Mouse (Mus musculus): ENCODE data around the gene Med25.

Med25 gene

GRCm38 (mm10) chr7:44848561-44849415 is 43.7 kb downstream of the Med25 start, which contains the start of the genes Akt1s1 and Tbc1d17:
Gene Akt1s1, plus strand, starts transcription at chr7:44848991.
Gene Tbc1d17, minus strand, starts transcription at chr7:44849079.
- peak; percentile 99 for DNase-seq (ENCODE audit: low read depth, low spot score)

GRCm38 (mm10) chr7:44847772-44848171 is 44.7 kb downstream of the Med25 start:
- DNase-seq (ENCODE audit: low read depth, low spot score) = no peak

- no peak for DNase-seq (ENCODE audit: low read depth, low spot score)
Observed at GRCm38 (mm10) chr7:44846804-44847203, 45.7 kb downstream of the Med25 start.

DNA sequence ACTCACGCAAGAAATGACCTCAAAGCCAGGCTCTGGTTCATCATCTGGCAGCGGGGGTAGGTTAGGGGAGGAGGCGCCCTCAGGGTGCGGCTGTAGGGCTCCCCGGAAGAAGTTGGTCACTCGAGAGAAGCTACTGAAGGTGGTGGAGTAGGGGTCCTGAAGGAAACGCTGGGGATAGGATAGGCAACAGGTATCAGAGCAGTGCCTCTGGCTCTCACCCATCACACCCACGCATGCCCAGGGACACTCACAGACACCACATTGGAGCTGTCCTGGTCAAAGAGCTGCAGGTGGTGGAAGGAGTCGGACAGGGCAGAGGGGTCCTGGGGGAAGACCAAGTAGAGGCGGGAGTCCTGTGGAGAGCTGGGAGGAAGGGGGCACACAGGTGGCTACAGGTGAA is 47.5 kb downstream of the Med25 start:
- DNase-seq (ENCODE audit: low read depth, low spot score) = no peak

DNA sequence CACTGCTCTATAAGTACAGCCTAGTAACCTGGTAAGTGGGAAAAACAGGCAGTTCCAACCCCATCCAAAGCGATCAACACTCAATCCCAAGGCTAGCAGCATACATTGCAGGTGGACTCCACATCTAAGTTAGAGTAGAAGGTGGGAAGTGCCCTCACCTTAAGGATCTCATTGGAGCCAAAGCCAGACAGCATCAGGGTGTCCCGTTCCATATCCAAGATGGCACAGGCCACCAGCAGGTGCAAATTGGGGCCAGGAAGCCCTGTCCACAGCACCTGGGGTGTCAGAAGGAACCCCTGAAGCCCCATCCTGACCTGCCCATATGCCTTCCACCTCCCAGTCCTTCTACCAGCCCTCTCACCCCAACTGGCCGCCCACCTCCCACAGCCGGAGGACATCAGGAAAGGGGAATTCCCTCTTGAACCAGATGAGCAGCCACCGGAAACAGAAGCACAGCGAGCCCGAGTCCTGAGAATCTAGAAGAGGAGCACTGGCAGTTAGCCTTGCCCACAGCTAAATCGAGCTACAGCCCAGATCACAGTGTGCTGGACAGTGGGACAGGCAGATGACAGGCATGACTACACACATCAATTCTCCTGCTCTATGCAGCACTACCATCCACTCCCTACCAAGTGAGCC is 50.6 kb downstream of the Med25 start:
- DNase-seq (ENCODE audit: low read depth, low spot score) = no peak

- DNase-seq (ENCODE audit: low read depth, low spot score) = no peak
Observed at GRCm38 (mm10) chr7:44840426-44840825, 52.1 kb downstream of the Med25 start.

- DNase-seq (ENCODE audit: low read depth, low spot score) = peak; percentile 41
Observed at GRCm38 (mm10) chr7:44839491-44840191, 52.9 kb downstream of the Med25 start.

DNA sequence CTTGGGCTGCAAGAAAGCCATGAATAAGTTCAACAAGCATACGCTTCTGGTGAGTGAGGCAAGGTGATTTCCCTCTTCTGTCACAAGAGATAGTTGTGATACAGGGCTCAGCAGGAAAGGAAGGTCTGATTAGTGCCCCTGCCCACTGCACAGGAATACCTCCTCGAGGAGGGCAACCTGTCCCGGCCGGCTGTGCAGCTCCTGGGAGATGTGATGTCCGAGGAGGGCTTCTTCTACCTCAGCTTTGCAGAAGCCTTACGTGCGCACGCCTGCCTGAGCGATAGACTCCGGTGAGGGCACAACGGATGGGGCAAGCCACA is 53.4 kb downstream of the Med25 start:
- no peak for DNase-seq (ENCODE audit: low read depth, low spot score)

GRCm38 (mm10) chr7:44838073-44838472 is 54.4 kb downstream of the Med25 start:
- DNase-seq (ENCODE audit: low read depth, low spot score) = no peak

DNA sequence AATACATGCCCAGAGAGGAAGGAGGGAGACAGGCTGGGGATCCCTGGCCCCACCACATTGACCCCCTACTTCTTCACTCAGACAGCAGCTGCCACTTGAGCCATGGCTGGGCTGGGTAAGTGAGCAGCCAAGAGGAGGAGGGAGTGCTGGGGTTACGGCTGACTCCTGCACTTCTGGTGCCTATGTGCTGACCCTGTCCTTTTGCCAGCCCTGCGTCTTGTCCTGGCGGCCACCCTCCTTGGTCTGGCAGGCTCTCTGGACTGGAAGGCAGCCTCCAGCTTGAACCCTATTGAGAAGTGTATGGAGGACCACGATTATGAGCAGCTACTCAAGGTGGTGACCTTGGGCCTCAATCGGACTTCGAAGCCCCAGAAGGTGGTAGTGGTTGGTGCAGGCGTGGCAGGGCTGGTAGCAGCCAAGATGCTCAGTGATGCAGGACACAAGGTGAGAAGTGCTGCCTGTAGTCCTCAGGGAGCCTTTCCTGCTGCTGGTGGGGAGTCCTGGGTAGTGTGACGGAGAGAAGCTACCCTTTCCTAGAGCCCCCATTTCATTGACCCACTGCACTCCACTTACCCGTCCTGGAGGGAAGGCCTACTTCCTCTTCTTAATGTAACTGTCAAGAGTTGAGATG is 56.0 kb downstream of the Med25 start:
- no peak for DNase-seq (ENCODE audit: low read depth, low spot score)

DNA sequence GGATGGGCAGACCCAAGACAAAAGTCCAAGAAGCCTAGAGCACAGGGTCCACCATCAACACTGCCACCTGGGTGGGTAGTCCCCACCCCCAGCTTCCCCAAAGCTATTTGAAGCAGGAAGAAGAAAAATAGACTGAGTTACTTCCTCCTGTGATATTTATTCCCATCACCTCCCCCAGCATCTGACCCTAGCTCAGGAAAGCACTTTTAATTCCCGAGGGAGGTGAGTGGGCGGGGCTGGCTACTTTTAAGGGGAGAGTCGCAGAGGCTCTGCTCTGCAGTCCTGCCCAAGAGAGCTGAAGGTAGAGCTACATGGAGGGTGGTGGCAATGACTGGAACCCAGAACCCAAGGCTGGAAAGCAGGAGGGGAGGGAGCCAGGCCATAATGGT is 56.5 kb downstream of the Med25 start:
- no peak for DNase-seq (ENCODE audit: low read depth, low spot score)

GRCm38 (mm10) chr7:44835373-44836015 is 57.0 kb downstream of the Med25 start:
- no peak for DNase-seq (ENCODE audit: low read depth, low spot score)

DNA sequence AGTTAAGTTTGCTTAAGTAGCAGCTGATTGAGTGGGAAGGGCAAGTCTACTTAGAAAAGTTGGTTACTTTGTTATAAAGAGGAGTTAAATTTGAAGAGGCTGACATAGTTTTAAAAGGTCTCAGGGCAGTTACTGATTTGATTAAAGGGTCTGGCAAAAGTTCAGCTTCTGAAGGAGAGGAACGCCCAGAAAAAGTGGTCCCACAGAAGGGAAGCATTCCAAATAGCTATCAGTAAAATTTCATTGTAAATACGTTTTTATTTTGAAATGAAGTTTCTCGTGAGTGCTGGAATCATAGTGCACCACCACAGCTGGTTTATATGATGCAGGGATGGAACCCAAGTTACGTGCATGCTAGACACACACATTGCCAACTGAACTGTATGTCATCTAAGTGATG is 59.7 kb downstream of the Med25 start:
- no peak for DNase-seq (ENCODE audit: low read depth, low spot score)

GRCm38 (mm10) chr7:44828706-44829105 is 63.8 kb downstream of the Med25 start:
- DNase-seq (ENCODE audit: low read depth, low spot score) = no peak

DNA sequence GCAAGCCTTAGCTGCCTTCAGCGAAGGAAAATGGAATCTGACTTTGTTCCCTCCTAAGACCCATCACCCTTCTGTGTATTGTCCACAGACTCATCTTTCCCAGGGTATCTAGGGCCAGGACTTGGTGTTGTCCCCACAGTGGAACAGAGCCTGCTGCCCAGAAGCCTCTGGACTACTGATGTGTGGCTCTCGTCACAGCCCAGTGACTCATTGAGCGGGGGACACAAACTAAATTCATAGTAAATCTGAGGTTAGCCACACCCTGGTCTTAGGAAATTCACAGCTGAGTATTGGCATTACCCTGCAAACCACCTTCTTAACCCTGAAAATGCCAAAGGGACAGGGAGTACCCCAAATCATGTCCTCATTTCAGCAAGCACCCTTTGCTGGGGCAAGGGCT is 65.7 kb downstream of the Med25 start:
- no peak for DNase-seq (ENCODE audit: low read depth, low spot score)
